Mouse (Mus musculus) hindbrain, embryonic 14.5 days (tissue): Measurements from ENCODE around the gene Ppp1r18. TPM values are rescaled to one million over a fixed set of nuclear protein-coding genes. Genes with fewer than 3 reads are reported as not detected.

Experiments used
- ATAC-seq: fragments of 200-750 bp; cut with Nextera tagmentation; 2 replicates; pipeline ENCODE4 v1.8.0; 2017; ENCODE audit warnings: moderate number of reproducible peaks, mild to moderate bottlenecking, moderate TSS enrichment, moderate library complexity; ENCODE audit not compliant: low FRiP score
- DNase-seq: peaks from one replicate; pipeline ENCODE4 v3.0.0-alpha.2; 2015; ENCODE audit warnings: low spot score
- H3K27ac ChIP-seq: fragments of 300-500 bp; sonication (generic); 2 replicates; pipeline ENCODE4 v1.5.1; 2014; ENCODE audit warnings: mild to moderate bottlenecking, moderate library complexity
- H3K27me3 ChIP-seq: fragments of 300-500 bp; sonication (generic); 2 replicates; pipeline ENCODE4 v1.6.1; 2014; ENCODE audit warnings: mild to moderate bottlenecking, low read length, mixed read lengths; ENCODE audit not compliant: control insufficient read depth, insufficient read depth
- H3K36me3 ChIP-seq: fragments of 300-500 bp; sonication (generic); replicated peaks from 2 replicates; pipeline ENCODE4 v1.6.1; 2014; ENCODE audit not compliant: control insufficient read depth, insufficient read depth
- H3K4me1 ChIP-seq: fragments of 300-500 bp; sonication (generic); replicated peaks from 2 replicates; pipeline ENCODE4 v1.6.1; 2014; ENCODE audit warnings: antibody characterized with exemption, low read length, mixed read lengths; ENCODE audit not compliant: control insufficient read depth, insufficient read depth
- H3K4me2 ChIP-seq: fragments of 300-500 bp; sonication (generic); replicated peaks from 2 replicates; pipeline ENCODE4 v1.6.1; 2014; ENCODE audit warnings: mild to moderate bottlenecking, moderate library complexity
- H3K4me3 ChIP-seq: fragments of 300-500 bp; sonication (generic); replicated peaks from 2 replicates; pipeline ENCODE4 v1.5.1; 2014; ENCODE audit warnings: mild to moderate bottlenecking, low read length
- H3K9ac ChIP-seq: fragments of 300-500 bp; sonication (generic); 2 replicates; pipeline ENCODE4 v1.6.1; 2014
- H3K9me3 ChIP-seq: fragments of 300-500 bp; sonication (generic); 2 replicates; pipeline ENCODE4 v1.6.1; 2016; ENCODE audit warnings: low read length; ENCODE audit not compliant: control insufficient read depth
- WGBS: fragments of 180-500 bp; shearing (Covaris S2); extraction: QIAGEN DNeasy Blood & Tissue Kit; methylation state at CpG from one replicate; pipeline ENCODE4 v1.1.7; 2014; 5-methylcytosine and 5-hydroxymethylcytosine counted together
- polyA plus RNA-seq: library from polyadenylated mRNA; unstranded; fragments of >200 nt; fragmentation: Nextera tagmentation; extraction: Ambion mirVana; gene quantifications from 2 replicates; pipeline ENCODE4 v1.2.1, GENCODE M21; 2014

The Ppp1r18 gene
- polyA plus RNA-seq, 1 experiment from 2014 or later: 18.8 TPM

DNA sequence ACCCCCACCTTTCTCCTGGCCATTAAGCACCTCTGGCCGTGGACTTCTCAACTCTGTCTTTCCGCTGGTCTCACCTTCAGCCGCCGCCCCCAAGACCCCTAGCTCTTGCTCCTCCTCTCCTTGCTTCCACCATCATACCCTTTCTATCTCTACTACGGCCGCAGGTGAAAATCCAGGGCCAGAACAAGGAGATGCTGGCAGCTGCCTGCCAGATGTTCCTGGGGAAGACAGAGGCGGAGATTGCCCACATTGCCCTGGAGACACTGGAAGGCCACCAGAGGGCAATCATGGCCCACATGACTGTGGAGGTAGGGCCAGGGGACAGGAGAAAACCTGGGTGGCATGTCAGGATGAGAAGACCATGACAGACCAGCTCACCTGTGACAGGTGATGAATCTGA is 41.0 kb upstream of the Ppp1r18 start:
- Histone ChIP-seq H3K27ac (0 out of 2 replicates have a peak overlapping the region, but pooled peaks have one; percentile 77), H3K9me3 (no peaks in the 10 kb centered on the region), H3K4me1 (peaks cover 30% of the 10 kb centered on the region), H3K9ac (peak overlapping the region; percentile 75; the same call in 1 of the 2 replicates), H3K4me2 (peak overlapping the region; percentile 67), H3K4me3 (peak overlapping the region; percentile 55), H3K36me3 (peaks cover 33% of the 10 kb centered on the region), H3K27me3 (peaks cover 13% of the 10 kb centered on the region)
- no peak for DNase-seq
- WGBS: 69% methylated on average over 7 of the region's 7 CpGs
- ATAC-seq: no peak

DNA sequence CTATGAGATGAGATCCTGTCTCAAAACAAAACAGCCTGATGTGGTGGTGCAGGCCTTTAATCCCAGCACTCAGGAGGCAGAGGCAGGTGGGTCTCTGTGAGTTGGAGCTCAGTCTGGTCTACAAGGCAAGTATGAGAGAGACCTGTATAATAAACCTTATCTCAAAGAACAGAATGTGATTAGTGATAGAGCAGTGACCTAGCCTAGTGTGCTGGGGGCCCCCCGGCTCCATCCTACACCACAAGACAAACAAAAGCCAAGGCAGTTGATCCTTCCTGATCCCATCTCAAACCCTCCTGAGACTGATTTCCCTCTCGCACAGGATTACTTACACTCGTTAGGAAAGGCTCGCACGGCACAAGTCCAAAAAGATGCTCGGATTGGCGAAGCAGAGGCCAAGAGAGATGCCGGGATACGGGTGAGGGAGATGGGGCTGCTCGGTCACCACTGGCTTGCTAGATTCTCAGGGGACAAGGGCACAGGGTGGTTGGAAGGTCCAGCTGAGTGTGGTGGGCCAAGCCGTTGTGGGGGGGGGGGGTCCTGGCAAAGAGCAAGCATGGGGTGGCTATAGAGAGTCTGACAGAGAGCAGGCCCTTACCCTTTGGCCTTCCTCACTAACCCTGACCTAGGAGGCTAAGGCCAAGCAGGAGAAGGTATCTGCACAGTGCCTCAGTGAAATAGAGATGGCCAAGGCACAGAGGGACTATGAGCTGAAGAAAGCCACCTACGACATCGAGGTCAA is 40.1 kb upstream of the Ppp1r18 start:
- H3K4me2 ChIP-seq: no peak overlapping the region
- no peak overlapping the region for H3K4me3 ChIP-seq
- DNase-seq (no peak), ATAC-seq (no peak)
- 96% methylated on average over 13 of the region's 13 CpGs for WGBS
- peaks cover 36% of the 10 kb centered on the region for H3K36me3 ChIP-seq
- H3K9ac ChIP-seq: no peak overlapping the region
- no peak overlapping the region for H3K27ac ChIP-seq
- H3K4me1 ChIP-seq: peaks cover 30% of the 10 kb centered on the region
- peaks cover 9% of the 10 kb centered on the region for H3K27me3 ChIP-seq
- H3K9me3 ChIP-seq: no peaks in the 10 kb centered on the region

- no peak overlapping the region for H3K27ac ChIP-seq
- peak; percentile 78 for DNase-seq
- H3K4me2 ChIP-seq: peak overlapping the region; percentile 18; the same call in 1 of the 2 replicates
- no peak overlapping the region for H3K4me3 ChIP-seq
- H3K9ac ChIP-seq: no peak overlapping the region
- WGBS: 3% methylated on average over 21 of the region's 21 CpGs
- H3K9me3 ChIP-seq: no peaks in the 10 kb centered on the region
- H3K27me3 ChIP-seq: no peaks in the 10 kb centered on the region
- ATAC-seq: peak; percentile 55
- H3K4me1 ChIP-seq: peaks cover 18% of the 10 kb centered on the region
- H3K36me3 ChIP-seq: peaks cover 79% of the 10 kb centered on the region
Observed at GRCm38 (mm10) chr17:35829737-35830136, 35.7 kb upstream of the Ppp1r18 start.

GRCm38 (mm10) chr17:35832400-35833238 is 32.8 kb upstream of the Ppp1r18 start:
- DNase-seq: no peak
- Histone ChIP-seq H3K27me3 (no peaks in the 10 kb centered on the region), H3K4me1 (peaks cover 31% of the 10 kb centered on the region), H3K4me2 (no peak overlapping the region), H3K27ac (no peak overlapping the region), H3K9me3 (no peaks in the 10 kb centered on the region), H3K9ac (0 out of 2 replicates have a peak overlapping the region, but pooled peaks have one; percentile 33), H3K4me3 (no peak overlapping the region), H3K36me3 (peaks cover 79% of the 10 kb centered on the region)
- no peak for ATAC-seq
- WGBS: 67% methylated on average over 8 of the region's 8 CpGs

GRCm38 (mm10) chr17:35833239-35833751 is 32.1 kb upstream of the Ppp1r18 start:
- 30% methylated on average over 5 of the region's 5 CpGs for WGBS
- Histone ChIP-seq H3K9ac (0 out of 2 replicates have a peak overlapping the region, but pooled peaks have one; percentile 33), H3K27me3 (no peaks in the 10 kb centered on the region), H3K4me2 (0 out of 2 replicates have a peak overlapping the region, but pooled peaks have one; percentile 83), H3K4me3 (0 out of 2 replicates have a peak overlapping the region, but pooled peaks have one; percentile 84), H3K27ac (no peak overlapping the region), H3K4me1 (peaks cover 31% of the 10 kb centered on the region), H3K9me3 (no peaks in the 10 kb centered on the region), H3K36me3 (peaks cover 73% of the 10 kb centered on the region)
- DNase-seq: no peak
- ATAC-seq: no peak

DNA sequence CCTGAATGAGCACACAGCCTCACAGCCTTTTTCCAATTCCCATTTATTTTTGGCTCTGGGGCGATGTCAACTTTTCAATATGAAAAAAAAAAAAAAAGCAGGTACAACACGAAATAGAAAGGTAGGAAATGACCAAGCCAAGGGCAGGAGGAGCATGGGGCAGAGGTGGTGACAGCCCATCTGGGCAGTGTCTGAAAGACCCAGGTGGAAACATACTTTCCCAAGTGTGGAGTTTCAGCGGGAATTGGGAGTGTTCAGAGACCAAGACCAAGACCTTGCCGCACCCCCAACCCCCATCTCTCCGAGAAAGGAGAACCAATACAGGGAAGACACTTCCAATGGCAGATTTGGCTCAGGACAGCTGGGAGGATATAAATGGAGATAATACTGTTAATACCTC is 31.5 kb upstream of the Ppp1r18 start:
- H3K27ac ChIP-seq: no peak overlapping the region; the same call in 1 of the 2 replicates
- H3K27me3 ChIP-seq: no peaks in the 10 kb centered on the region
- peak overlapping the region; percentile 84; the same call in 1 of the 2 replicates for H3K4me3 ChIP-seq
- H3K4me2 ChIP-seq: peak overlapping the region; percentile 83
- ATAC-seq: no peak
- DNase-seq: no peak
- H3K36me3 ChIP-seq: peaks cover 67% of the 10 kb centered on the region
- peak overlapping the region; percentile 33; the same call in 1 of the 2 replicates for H3K9ac ChIP-seq
- H3K4me1 ChIP-seq: peaks cover 31% of the 10 kb centered on the region
- H3K9me3 ChIP-seq: no peaks in the 10 kb centered on the region
- WGBS: 48% methylated on average over 5 of the region's 5 CpGs

DNA sequence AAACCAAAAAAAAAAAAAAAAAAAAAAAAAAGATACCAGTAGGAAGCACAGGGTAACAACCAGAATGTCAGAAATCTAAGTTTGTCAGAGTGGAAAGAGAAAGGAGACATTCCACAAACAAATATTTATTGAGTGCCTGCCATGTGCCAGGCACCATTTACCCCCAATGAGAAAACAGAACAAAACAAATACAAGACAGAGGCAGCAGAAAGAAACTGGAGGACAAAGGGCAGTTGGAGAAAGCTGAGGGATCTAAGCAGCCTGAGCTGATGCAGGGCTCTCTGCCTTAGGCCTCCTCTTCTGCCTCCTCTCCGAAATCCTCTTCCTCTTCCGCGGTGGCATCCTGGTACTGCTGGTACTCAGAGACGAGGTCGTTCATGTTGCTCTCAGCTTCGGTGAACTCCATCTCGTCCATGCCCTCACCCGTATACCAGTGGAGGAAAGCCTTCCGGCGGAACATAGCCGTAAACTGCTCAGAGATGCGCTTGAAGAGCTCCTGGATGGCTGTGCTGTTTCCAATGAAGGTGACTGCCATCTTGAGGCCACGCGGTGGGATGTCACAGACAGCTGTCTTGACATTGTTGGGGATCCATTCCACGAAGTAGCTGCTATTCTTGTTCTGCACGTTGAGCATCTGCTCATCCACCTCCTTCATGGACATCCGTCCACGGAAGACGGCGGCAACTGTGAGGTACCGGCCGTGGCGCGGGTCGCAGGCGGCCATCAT is 30.5 kb upstream of the Ppp1r18 start:
- DNase-seq (no peak), ATAC-seq (no peak)
- peaks cover 65% of the 10 kb centered on the region for H3K36me3 ChIP-seq
- H3K27me3 ChIP-seq: no peaks in the 10 kb centered on the region
- no peaks in the 10 kb centered on the region for H3K9me3 ChIP-seq
- peak overlapping the region; percentile 84 for H3K4me3 ChIP-seq
- H3K9ac ChIP-seq: peak overlapping the region; percentile 99
- H3K27ac ChIP-seq: no peak overlapping the region
- peaks cover 39% of the 10 kb centered on the region for H3K4me1 ChIP-seq
- peak overlapping the region; percentile 83 for H3K4me2 ChIP-seq
- WGBS: 72% methylated on average over 26 of the region's 26 CpGs

- no peak for ATAC-seq
- 74% methylated on average over 26 of the region's 26 CpGs for WGBS
- peak overlapping the region; percentile 83 for H3K4me2 ChIP-seq
- H3K27ac ChIP-seq: no peak overlapping the region
- H3K4me1 ChIP-seq: peaks cover 42% of the 10 kb centered on the region
- no peaks in the 10 kb centered on the region for H3K9me3 ChIP-seq
- no peaks in the 10 kb centered on the region for H3K27me3 ChIP-seq
- peak overlapping the region; percentile 84 for H3K4me3 ChIP-seq
- peak overlapping the region; percentile 99 for H3K9ac ChIP-seq
- H3K36me3 ChIP-seq: peaks cover 61% of the 10 kb centered on the region
- DNase-seq: no peak
Observed at GRCm38 (mm10) chr17:35835424-35836140, 29.8 kb upstream of the Ppp1r18 start.
